Mouse (Mus musculus) skeletal muscle tissue, adult 2 months (tissue): ENCODE data around the gene Lpp.

ENCODE experiments used
- DNase-seq: peaks from one replicate; pipeline ENCODE4 v3.0.0-alpha.2; 2012; ENCODE audit warnings: low read depth, low spot score

Gene Lpp

GRCm38 (mm10) chr16:24874235-24874634, 480.9 kb downstream of the Lpp start:
- DNase-seq: peak; percentile 30

GRCm38 (mm10) chr16:24875661-24876060, 482.4 kb downstream of the Lpp start:
- no peak for DNase-seq

- DNase-seq: no peak
Observed at GRCm38 (mm10) chr16:24878977-24879376, 485.7 kb downstream of the Lpp start.

GRCm38 (mm10) chr16:24880698-24881097, 487.4 kb downstream of the Lpp start:
- no peak for DNase-seq

- DNase-seq: no peak
Observed at GRCm38 (mm10) chr16:24881981-24882775, 488.9 kb downstream of the Lpp start.

- no peak for DNase-seq
Observed at GRCm38 (mm10) chr16:24884017-24884416, 490.7 kb downstream of the Lpp start.

GRCm38 (mm10) chr16:24886346-24886745, 493.0 kb downstream of the Lpp start:
- DNase-seq: no peak

GRCm38 (mm10) chr16:24886943-24887342, 493.6 kb downstream of the Lpp start:
- DNase-seq: no peak

GRCm38 (mm10) chr16:24891453-24891852, 498.1 kb downstream of the Lpp start:
- DNase-seq: peak; percentile 77

GRCm38 (mm10) chr16:24895160-24895559, 501.9 kb downstream of the Lpp start:
- DNase-seq: no peak

- no peak for DNase-seq
Observed at GRCm38 (mm10) chr16:24897641-24898040, 504.3 kb downstream of the Lpp start.

GRCm38 (mm10) chr16:24900241-24900796, 507.0 kb downstream of the Lpp start:
- DNase-seq: peak; percentile 41

GRCm38 (mm10) chr16:24901139-24901859, 508.0 kb downstream of the Lpp start:
- no peak for DNase-seq

GRCm38 (mm10) chr16:24902111-24902510, 508.8 kb downstream of the Lpp start:
- DNase-seq: no peak

- peak; percentile 68 for DNase-seq
Observed at GRCm38 (mm10) chr16:24908926-24909325, 515.6 kb downstream of the Lpp start.

- DNase-seq: no peak
Observed at GRCm38 (mm10) chr16:24910321-24910720, 517.0 kb downstream of the Lpp start.

- no peak for DNase-seq
Observed at GRCm38 (mm10) chr16:24910834-24911233, 517.5 kb downstream of the Lpp start.

GRCm38 (mm10) chr16:24912381-24912780, 519.1 kb downstream of the Lpp start:
- no peak for DNase-seq

- no peak for DNase-seq
Observed at GRCm38 (mm10) chr16:24913021-24913420, 519.7 kb downstream of the Lpp start.

- DNase-seq: peak; percentile 52
Observed at GRCm38 (mm10) chr16:24913641-24914392, 520.5 kb downstream of the Lpp start.

- no peak for DNase-seq
Observed at GRCm38 (mm10) chr16:24914393-24914751, 521.1 kb downstream of the Lpp start.

GRCm38 (mm10) chr16:24915470-24915869, 522.2 kb downstream of the Lpp start:
- DNase-seq: no peak
